Mouse (Mus musculus): ENCODE measurements around the gene Pgk1.
"Not testable (repeated sequence)": the region's sequence is repeated elsewhere in the genome, so short reads cannot be mapped to it uniquely, and the experiment has no call there.

The Pgk1 gene
- long read RNA-seq, experiment 1, transcript Pgk1-201 (11 exons, 1,825 nt) = major isoform, 260 of 275 reads
- long read RNA-seq, experiment 1, partial matches to known transcripts = 11 of 275 reads
- long read RNA-seq, experiment 1, other reads (novel, unspliced or antisense) = 4 of 275 reads
- long read RNA-seq, experiment 2, transcript Pgk1-201 (11 exons, 1,825 nt) = major isoform, 262 of 274 reads
- long read RNA-seq, experiment 2, partial matches to known transcripts = 10 of 274 reads
- long read RNA-seq, experiment 2, other reads (novel, unspliced or antisense) = 2 of 274 reads

- intact Hi-C loops (cut with DNase I) = no loop called here
Measured at GRCm38 (mm10) chrX:106186713-106187649, at the start of gene Pgk1. Pgk1 (plus strand) TSS chrX:106187100.

GRCm38 (mm10) chrX:106139309-106140070, 47.4 kb upstream of the Pgk1 start:
- intact Hi-C loops (cut with DNase I) = no loop called here

GRCm38 (mm10) chrX:106142936-106143335, 44.0 kb upstream of the Pgk1 start, which contains the start of gene Tlr13:
Tlr13 (plus strand) TSS chrX:106143204.
- intact Hi-C loops (cut with DNase I) = no loop called here

- intact Hi-C loops (cut with DNase I) = no loop called here
Measured at GRCm38 (mm10) chrX:106148185-106148584, 38.7 kb upstream of the Pgk1 start.

GRCm38 (mm10) chrX:106149460-106149859, 37.4 kb upstream of the Pgk1 start:
- intact Hi-C loops (cut with DNase I) = no loop called here

- intact Hi-C loops (cut with DNase I) = no loop called here
Measured at GRCm38 (mm10) chrX:106154180-106154586, 32.7 kb upstream of the Pgk1 start.

- intact Hi-C loops (cut with DNase I) = no loop called here
Measured at GRCm38 (mm10) chrX:106155892-106156291, 31.0 kb upstream of the Pgk1 start.

GRCm38 (mm10) chrX:106163995-106164394, 22.9 kb upstream of the Pgk1 start:
- intact Hi-C loops (cut with DNase I) = no loop called here

- intact Hi-C loops (cut with DNase I) = no loop called here
Measured at GRCm38 (mm10) chrX:106164555-106164954, 22.3 kb upstream of the Pgk1 start.

- intact Hi-C loops (cut with DNase I) = no loop called here
Measured at GRCm38 (mm10) chrX:106165089-106165488, 21.8 kb upstream of the Pgk1 start.

GRCm38 (mm10) chrX:106171106-106171852, 15.6 kb upstream of the Pgk1 start:
- intact Hi-C loops (cut with DNase I) = no loop called here

- intact Hi-C loops (cut with DNase I) = no loop called here
Measured at GRCm38 (mm10) chrX:106171853-106172154, 15.1 kb upstream of the Pgk1 start.

GRCm38 (mm10) chrX:106176331-106176730, 10.6 kb upstream of the Pgk1 start:
- intact Hi-C loops (cut with DNase I) = no loop called here

- intact Hi-C loops (cut with DNase I) = no loop called here
Measured at GRCm38 (mm10) chrX:106184279-106184678, 2.6 kb upstream of the Pgk1 start.

GRCm38 (mm10) chrX:106185706-106186105, 1.2 kb upstream of the Pgk1 start:
- intact Hi-C loops (cut with DNase I) = no loop called here

GRCm38 (mm10) chrX:106187737-106188136, 837 bp downstream of the Pgk1 start:
- intact Hi-C loops (cut with DNase I) = no loop called here

GRCm38 (mm10) chrX:106189356-106189755, 2.5 kb downstream of the Pgk1 start:
- intact Hi-C loops (cut with DNase I) = no loop called here

- intact Hi-C loops (cut with DNase I) = no loop called here
Measured at GRCm38 (mm10) chrX:106190091-106190490, 3.2 kb downstream of the Pgk1 start.

GRCm38 (mm10) chrX:106194361-106194760, 7.5 kb downstream of the Pgk1 start:
- intact Hi-C loops (cut with DNase I) = not testable (repeated sequence)

GRCm38 (mm10) chrX:106197308-106197707, 10.4 kb downstream of the Pgk1 start:
- intact Hi-C loops (cut with DNase I) = no loop called here

GRCm38 (mm10) chrX:106198904-106199303, 12.0 kb downstream of the Pgk1 start:
- intact Hi-C loops (cut with DNase I) = no loop called here
